Mouse (Mus musculus): ENCODE data around the gene Tbc1d9b. TPM values are rescaled to one million over a fixed set of nuclear protein-coding genes. Genes with fewer than 3 reads are reported as not detected.

The Tbc1d9b gene
- polyA plus RNA-seq, 1 experiment from 2014 or later: 45.6 TPM

DNA sequence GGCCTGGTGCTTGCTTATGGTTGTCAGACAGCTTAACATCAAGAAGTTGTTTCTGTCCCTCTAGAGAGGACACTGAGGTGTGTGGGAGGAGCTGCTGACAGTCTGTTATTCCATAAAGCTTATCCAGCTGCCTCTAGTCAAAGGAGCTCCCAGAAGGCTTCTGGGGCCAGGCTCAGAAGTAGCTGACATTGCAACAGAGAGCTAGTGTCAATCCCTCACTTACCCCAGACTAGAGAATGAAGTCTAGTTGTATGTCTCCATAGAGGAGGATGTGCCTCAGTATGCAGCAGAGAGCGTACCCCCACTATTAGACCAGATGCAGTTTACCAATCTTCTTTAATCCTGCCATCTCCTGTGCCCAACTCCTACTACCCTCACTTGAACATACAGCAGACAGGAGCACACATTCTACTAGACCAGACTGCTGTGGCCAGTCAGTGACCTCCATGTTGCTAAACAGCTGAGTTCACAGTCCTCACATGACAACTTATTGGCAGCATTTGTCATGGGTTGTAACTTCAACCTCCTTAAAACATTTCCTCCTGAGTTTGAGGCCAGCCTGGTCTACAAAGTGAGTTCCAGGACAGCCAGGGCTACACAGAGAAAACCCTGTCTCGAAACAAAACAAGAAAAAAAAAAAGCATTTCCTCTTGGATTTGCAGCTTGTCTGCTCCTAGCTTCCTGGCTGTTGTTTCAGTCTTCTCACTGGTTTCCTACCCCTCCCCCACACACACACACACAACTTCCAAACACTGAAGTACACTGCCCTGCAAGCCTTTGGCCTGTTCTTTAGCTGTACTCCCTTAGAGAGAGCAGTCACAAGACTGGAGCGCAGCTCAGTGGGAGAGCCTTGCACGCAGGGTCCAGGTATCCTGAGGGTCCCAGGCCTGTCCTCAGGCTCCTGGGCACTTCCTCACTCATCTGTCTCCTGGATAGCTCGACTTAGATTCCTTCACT lies 47.6 kb downstream of the Tbc1d9b start:
- Histone ChIP-seq H3K9ac (replicated peaks) (no peak overlapping the region), H3K27ac (no peak overlapping the region), H3K4me2 (no peak overlapping the region), H3K9me3 (no peaks in the 10 kb centered on the region), H3K4me1 (replicated peaks) (peaks cover 5% of the 10 kb centered on the region), H3K4me3 (replicated peaks) (no peak overlapping the region), H3K27me3 (no peaks in the 10 kb centered on the region), H3K36me3 (peaks cover 47% of the 10 kb centered on the region)
- WGBS: 79% methylated on average over 5 of the region's 5 CpGs
- ATAC-seq (ENCODE audit: insufficient number of reproducible peaks, insufficient read depth, low FRiP score, low TSS enrichment, low read depth): no peak

DNA sequence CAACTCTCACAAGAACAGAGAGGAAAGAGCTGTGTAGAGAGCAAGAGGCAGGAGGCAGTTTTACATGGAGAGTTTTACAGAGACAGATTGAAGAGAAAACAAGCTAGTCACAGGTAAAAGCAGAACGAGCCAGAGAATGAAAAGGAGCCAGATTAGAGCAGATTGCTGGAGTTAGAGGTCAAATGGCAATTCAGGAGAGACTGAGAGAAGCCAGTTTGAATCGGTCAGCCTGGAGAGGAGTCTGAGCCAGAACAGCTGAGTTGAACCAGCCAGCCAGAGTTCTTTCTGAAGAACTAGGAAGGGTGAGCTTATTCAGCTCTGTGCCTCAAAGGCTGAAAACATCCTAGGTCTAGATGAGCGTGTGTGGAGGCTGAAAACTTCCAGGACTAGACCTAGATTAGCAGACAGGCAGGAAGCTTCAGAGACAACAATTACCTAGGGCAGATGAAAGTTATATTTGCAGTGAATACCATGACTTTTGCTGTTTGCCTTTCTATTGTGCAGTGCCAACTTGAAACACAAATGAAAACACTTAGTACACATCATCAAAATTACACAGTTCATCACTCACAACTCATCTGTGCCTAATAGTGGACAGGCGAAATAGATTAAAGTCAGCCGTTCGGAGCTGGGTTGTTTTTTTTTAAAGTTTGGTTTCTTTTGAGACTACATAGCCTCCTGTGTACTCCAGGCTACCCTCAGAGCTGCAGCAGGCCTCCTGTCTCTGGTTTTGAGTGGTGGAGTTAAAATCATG lies 49.5 kb downstream of the Tbc1d9b start:
- H3K9me3 ChIP-seq: no peaks in the 10 kb centered on the region
- WGBS: 75% methylated on average over 6 of the region's 6 CpGs
- no peak overlapping the region for H3K27ac ChIP-seq
- peaks cover 57% of the 10 kb centered on the region for H3K36me3 ChIP-seq
- H3K4me3 ChIP-seq (replicated peaks): no peak overlapping the region
- no peak overlapping the region for H3K4me2 ChIP-seq
- peaks cover under 1% of the 10 kb centered on the region; the same call in 1 of the 2 replicates for H3K4me1 ChIP-seq (replicated peaks)
- H3K27me3 ChIP-seq: no peaks in the 10 kb centered on the region
- no peak for ATAC-seq (ENCODE audit: insufficient number of reproducible peaks, insufficient read depth, low FRiP score, low TSS enrichment, low read depth)
- H3K9ac ChIP-seq (replicated peaks): no peak overlapping the region

DNA sequence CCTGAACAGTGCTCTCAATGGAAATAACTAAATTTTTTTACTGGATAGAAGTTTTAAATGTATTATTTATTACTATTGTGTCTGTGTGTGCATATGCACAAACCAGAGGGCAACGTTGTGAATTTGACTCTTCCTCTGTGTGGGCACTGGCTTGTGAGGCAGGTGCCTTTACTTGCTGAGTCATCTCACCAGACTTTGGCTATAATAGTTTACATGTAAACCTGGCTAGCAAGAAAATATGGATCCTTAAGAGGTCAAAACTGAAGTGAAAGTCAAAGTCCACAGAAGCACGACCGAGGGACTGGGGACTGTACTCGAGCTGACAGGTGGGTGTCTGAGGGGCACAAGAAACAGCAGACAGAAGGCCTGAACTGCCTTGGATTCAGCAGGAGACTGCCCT lies 51.5 kb downstream of the Tbc1d9b start:
- H3K36me3 ChIP-seq: peaks cover 46% of the 10 kb centered on the region
- no peaks in the 10 kb centered on the region for H3K4me1 ChIP-seq (replicated peaks)
- H3K9ac ChIP-seq (replicated peaks): no peak overlapping the region
- ATAC-seq (ENCODE audit: insufficient number of reproducible peaks, insufficient read depth, low FRiP score, low TSS enrichment, low read depth): no peak
- no peak overlapping the region for H3K4me3 ChIP-seq (replicated peaks)
- H3K4me2 ChIP-seq: no peak overlapping the region
- H3K9me3 ChIP-seq: no peaks in the 10 kb centered on the region
- WGBS: 86% methylated on average over 4 of the region's 4 CpGs
- H3K27ac ChIP-seq: no peak overlapping the region
- H3K27me3 ChIP-seq: no peaks in the 10 kb centered on the region

DNA sequence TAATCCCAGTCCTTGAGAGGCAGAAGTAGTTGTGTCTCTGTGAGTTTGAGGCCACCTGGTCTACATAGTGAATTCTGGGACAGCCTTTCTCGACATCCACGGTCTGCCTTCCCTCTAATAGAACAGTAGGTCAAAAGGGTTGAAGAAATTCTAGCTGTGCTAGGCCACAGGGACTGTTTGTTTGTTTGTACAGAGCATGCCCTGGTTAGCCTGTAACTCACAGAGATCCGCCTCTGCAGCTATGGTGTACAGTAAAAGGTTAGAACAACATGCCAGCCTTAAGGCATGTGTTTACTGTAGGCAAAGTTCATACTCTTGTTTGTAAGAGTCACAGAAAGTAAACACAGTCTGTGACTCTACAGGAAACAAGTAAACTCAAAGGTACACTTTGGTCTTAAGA lies 53.6 kb downstream of the Tbc1d9b start:
- Histone ChIP-seq H3K9ac (replicated peaks) (no peak overlapping the region), H3K27me3 (no peaks in the 10 kb centered on the region), H3K27ac (no peak overlapping the region), H3K9me3 (no peaks in the 10 kb centered on the region), H3K4me3 (replicated peaks) (no peak overlapping the region), H3K36me3 (peaks cover 33% of the 10 kb centered on the region), H3K4me2 (no peak overlapping the region), H3K4me1 (replicated peaks) (no peaks in the 10 kb centered on the region)
- 88% methylated on average over 3 of the region's 3 CpGs for WGBS
- no peak for ATAC-seq (ENCODE audit: insufficient number of reproducible peaks, insufficient read depth, low FRiP score, low TSS enrichment, low read depth)

DNA sequence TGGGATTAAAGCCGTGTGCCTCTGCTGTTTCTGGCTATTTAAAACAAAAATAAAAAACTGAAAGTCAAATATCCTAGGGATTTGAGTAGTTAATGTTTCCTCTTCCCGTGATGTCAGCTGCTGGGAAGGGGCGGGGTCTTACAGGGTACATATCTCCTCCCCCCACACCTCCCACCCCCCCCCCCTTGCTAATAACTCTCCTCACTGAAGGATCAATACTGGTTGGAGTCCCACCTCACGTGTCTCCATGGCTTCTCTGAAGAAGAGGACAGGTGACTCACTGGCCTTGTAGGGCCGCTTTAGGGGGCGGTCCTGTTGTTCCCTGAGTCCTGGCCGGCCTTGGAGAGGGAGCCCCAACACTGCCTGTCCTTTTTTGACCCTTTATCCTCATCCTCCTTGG lies 57.5 kb downstream of the Tbc1d9b start:
- Histone ChIP-seq H3K4me1 (replicated peaks) (no peaks in the 10 kb centered on the region), H3K4me3 (replicated peaks) (no peak overlapping the region), H3K4me2 (no peak overlapping the region), H3K27ac (no peak overlapping the region), H3K9ac (replicated peaks) (no peak overlapping the region), H3K9me3 (no peaks in the 10 kb centered on the region), H3K36me3 (peaks cover 28% of the 10 kb centered on the region), H3K27me3 (no peaks in the 10 kb centered on the region)
- no peak for ATAC-seq (ENCODE audit: insufficient number of reproducible peaks, insufficient read depth, low FRiP score, low TSS enrichment, low read depth)
- 77% methylated on average over 7 of the region's 7 CpGs for WGBS

DNA sequence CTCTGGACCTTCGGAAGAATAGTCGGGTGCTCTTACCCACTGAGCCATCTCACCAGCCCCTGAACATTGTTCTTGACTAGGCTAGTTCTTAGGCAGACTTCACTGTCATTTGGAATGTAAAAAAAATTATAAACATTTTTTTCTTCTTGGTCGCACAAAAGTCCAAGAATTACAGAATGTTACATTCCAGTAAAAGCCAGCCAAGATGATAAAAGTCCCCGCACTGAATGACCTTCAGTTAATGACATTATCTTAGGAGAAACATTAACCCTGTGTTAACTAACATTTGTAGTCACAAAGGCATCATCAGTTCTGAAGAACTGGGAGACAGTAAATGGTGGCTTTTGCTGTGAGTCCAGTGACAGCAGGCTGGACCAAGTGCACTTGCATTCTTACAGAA lies 59.2 kb downstream of the Tbc1d9b start:
- 87% methylated on average over 4 of the region's 4 CpGs for WGBS
- Histone ChIP-seq H3K4me3 (replicated peaks) (no peak overlapping the region), H3K27ac (no peak overlapping the region), H3K36me3 (peaks cover 26% of the 10 kb centered on the region), H3K4me2 (no peak overlapping the region), H3K27me3 (no peaks in the 10 kb centered on the region), H3K9ac (replicated peaks) (no peak overlapping the region), H3K4me1 (replicated peaks) (no peaks in the 10 kb centered on the region), H3K9me3 (no peaks in the 10 kb centered on the region)
- ATAC-seq (ENCODE audit: insufficient number of reproducible peaks, insufficient read depth, low FRiP score, low TSS enrichment, low read depth): no peak

DNA sequence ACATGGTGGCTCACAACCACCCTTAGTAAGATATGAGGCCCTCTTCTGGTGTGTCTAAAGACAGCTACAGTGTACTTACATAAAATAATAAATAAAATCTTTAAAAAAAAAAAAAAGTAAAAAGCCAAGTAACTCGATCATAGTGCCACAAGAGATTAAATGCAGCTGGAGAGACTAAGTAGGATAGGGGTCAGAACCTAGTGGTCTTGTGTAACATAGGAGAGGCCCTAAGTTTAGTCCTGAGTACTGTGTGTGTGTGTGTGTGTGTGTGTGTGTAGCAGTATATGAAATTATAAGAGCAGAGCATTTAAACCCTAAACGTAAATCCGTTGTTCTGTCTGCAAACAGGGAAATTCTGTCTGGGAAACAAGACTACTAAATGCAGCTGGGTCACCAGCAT lies 61.1 kb downstream of the Tbc1d9b start:
- 84% methylated on average over 3 of the region's 3 CpGs for WGBS
- Histone ChIP-seq H3K27ac (no peak overlapping the region), H3K4me1 (replicated peaks) (no peaks in the 10 kb centered on the region), H3K27me3 (no peaks in the 10 kb centered on the region), H3K9ac (replicated peaks) (no peak overlapping the region), H3K36me3 (peaks cover 38% of the 10 kb centered on the region), H3K9me3 (no peaks in the 10 kb centered on the region), H3K4me2 (no peak overlapping the region), H3K4me3 (replicated peaks) (no peak overlapping the region)
- ATAC-seq (ENCODE audit: insufficient number of reproducible peaks, insufficient read depth, low FRiP score, low TSS enrichment, low read depth): no peak

DNA sequence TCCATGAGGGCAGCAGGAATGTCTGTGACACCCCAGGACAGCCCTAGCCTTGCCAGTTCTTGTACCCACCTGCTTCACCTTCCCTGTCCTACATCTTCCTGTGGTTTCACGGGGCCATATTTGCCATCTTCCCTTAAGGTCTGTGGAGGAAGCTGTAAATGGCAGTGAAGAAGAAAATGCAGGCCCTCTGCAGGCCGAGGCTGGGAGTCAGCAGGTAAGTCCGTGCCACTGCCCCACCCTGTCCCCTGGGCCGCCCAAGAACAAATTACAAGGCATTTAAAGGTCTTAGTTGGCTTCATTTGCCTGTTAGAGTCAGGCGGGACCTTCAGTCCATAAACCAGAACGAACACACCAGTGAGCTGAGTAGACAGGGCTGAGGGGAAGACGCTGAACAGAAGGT lies 62.9 kb downstream of the Tbc1d9b start:
- Histone ChIP-seq H3K4me1 (replicated peaks) (no peaks in the 10 kb centered on the region), H3K9ac (replicated peaks) (no peak overlapping the region), H3K27me3 (no peaks in the 10 kb centered on the region), H3K4me2 (no peak overlapping the region), H3K36me3 (peaks cover 50% of the 10 kb centered on the region), H3K27ac (no peak overlapping the region), H3K4me3 (replicated peaks) (no peak overlapping the region), H3K9me3 (no peaks in the 10 kb centered on the region)
- no peak for ATAC-seq (ENCODE audit: insufficient number of reproducible peaks, insufficient read depth, low FRiP score, low TSS enrichment, low read depth)
- 76% methylated on average over 7 of the region's 7 CpGs for WGBS

DNA sequence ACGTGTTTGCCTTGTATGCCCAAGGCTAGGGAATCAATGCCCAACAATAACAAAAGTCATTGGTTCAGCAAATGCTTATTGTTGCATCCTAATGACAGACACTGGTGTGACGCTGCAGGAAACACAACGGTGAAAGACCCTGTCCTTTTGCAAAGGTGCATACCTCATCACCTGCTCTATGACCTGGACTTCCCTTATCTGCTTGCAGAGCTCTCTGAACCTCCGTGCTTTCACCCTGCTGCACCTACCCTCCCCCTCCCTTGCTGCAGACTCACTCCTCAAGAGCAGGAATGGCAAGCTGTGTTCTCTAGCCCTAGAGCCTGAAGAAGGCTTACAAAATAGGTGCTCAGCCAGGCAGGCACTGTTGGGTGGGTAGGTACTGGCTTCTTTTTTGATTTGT lies 63.6 kb downstream of the Tbc1d9b start:
- H3K4me3 ChIP-seq (replicated peaks): no peak overlapping the region
- no peak for ATAC-seq (ENCODE audit: insufficient number of reproducible peaks, insufficient read depth, low FRiP score, low TSS enrichment, low read depth)
- no peak overlapping the region for H3K9ac ChIP-seq (replicated peaks)
- no peaks in the 10 kb centered on the region for H3K9me3 ChIP-seq
- 80% methylated on average over 4 of the region's 4 CpGs for WGBS
- no peak overlapping the region for H3K27ac ChIP-seq
- no peak overlapping the region for H3K4me2 ChIP-seq
- peaks cover 57% of the 10 kb centered on the region for H3K36me3 ChIP-seq
- no peaks in the 10 kb centered on the region for H3K27me3 ChIP-seq
- no peaks in the 10 kb centered on the region for H3K4me1 ChIP-seq (replicated peaks)

DNA sequence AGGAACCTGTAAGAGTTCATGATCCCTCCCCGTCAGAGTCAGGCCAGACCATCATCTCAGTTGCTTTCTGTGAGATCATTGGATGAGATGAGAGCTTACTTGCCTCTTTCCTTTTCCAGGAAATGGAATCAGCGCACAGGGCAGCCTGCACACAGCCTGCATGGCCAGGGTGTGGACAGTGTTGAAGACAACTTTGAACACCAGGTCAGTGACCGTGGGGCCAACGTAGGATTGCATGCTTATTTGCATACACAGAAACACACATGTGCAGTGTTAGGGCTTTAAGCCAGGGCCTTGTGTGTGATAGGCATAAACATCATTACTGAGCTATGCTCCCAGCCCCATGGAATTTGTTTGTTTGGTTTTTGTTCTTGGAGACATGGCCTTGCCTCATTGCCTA lies 66.3 kb downstream of the Tbc1d9b start:
- Histone ChIP-seq H3K36me3 (peaks cover 77% of the 10 kb centered on the region), H3K9ac (replicated peaks) (no peak overlapping the region), H3K27me3 (no peaks in the 10 kb centered on the region), H3K4me1 (replicated peaks) (no peaks in the 10 kb centered on the region), H3K4me2 (no peak overlapping the region), H3K4me3 (replicated peaks) (no peak overlapping the region), H3K9me3 (no peaks in the 10 kb centered on the region), H3K27ac (no peak overlapping the region)
- 93% methylated on average over 4 of the region's 4 CpGs for WGBS
- ATAC-seq (ENCODE audit: insufficient number of reproducible peaks, insufficient read depth, low FRiP score, low TSS enrichment, low read depth): no peak

DNA sequence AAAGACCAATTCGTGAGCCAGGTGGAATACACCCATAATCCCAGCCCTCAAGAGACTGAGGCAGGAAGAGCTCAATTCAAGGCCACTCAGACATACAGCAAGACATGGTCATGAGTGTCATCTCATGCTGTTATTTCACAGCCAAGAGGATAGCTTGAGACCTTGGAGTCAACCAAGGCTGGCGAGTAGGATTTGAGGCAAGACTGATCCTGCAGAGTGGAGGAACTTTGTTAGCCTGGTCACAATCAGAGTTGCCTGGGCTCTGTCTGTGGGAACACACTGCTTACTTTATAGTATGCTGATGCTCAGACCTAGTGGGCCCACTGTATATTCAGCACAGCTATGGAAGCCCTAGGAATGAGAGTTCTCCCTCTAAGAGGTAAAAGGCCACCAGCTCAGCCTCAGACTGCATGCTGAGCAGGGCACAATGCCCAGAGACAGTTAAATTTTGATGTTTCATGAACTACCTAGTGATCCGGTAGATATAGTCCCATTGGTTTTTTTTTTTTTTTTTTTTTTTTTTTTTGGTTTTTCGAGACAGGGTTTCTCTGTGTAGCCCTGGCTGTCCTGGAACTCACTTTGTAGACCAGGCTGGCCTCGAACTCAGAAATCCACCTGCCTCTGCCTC lies 67.1 kb downstream of the Tbc1d9b start:
- H3K27me3 ChIP-seq: no peaks in the 10 kb centered on the region
- no peak overlapping the region for H3K9ac ChIP-seq (replicated peaks)
- no peak overlapping the region for H3K27ac ChIP-seq
- no peaks in the 10 kb centered on the region for H3K9me3 ChIP-seq
- ATAC-seq (ENCODE audit: insufficient number of reproducible peaks, insufficient read depth, low FRiP score, low TSS enrichment, low read depth): no peak
- 93% methylated on average over 4 of the region's 5 CpGs for WGBS
- no peak overlapping the region for H3K4me3 ChIP-seq (replicated peaks)
- H3K36me3 ChIP-seq: peaks cover 83% of the 10 kb centered on the region
- no peaks in the 10 kb centered on the region for H3K4me1 ChIP-seq (replicated peaks)
- H3K4me2 ChIP-seq: no peak overlapping the region

Data from limb, embryonic 12.5 days (tissue).